Mouse (Mus musculus): Measurements from ENCODE around the gene Olfr420. TPM values are rescaled to one million over a fixed set of nuclear protein-coding genes. Genes with fewer than 3 reads are reported as not detected.

The Olfr420 gene
- total RNA-seq (2021) (not detected), polyA plus RNA-seq (2012; rRNA removed) (not detected in 2 replicates)
- long read RNA-seq: 0 reads

- DNase-seq: no peak
Observed at GRCm38 (mm10) chr1:174155333-174155732, at the start of gene Olfr420. Gene Olfr420 (plus strand): TSS chr1:174155633.

GRCm38 (mm10) chr1:174121062-174121461 lies 34.4 kb upstream of the Olfr420 start, which contains the start of gene Olfr231:
Gene Olfr231 (minus strand): TSS chr1:174121162.
- no peak for DNase-seq

- DNase-seq: no peak
Observed at GRCm38 (mm10) chr1:174131217-174131616, 24.2 kb upstream of the Olfr420 start, which contains the start of gene Olfr424. Gene Olfr424 (plus strand): TSS chr1:174131517.

- no peak for DNase-seq
Observed at GRCm38 (mm10) chr1:174131999-174132398, 23.4 kb upstream of the Olfr420 start.

- DNase-seq: no peak
Observed at GRCm38 (mm10) chr1:174141384-174141783, 14.0 kb upstream of the Olfr420 start.

- no peak for DNase-seq
Observed at GRCm38 (mm10) chr1:174146696-174147095, 8.7 kb upstream of the Olfr420 start.

- no peak for DNase-seq
Observed at GRCm38 (mm10) chr1:174149289-174149688, 6.1 kb upstream of the Olfr420 start.

- DNase-seq: no peak
Observed at GRCm38 (mm10) chr1:174157622-174158021, 2.2 kb downstream of the Olfr420 start.

- DNase-seq: no peak
Observed at GRCm38 (mm10) chr1:174158512-174158911, 3.1 kb downstream of the Olfr420 start.

GRCm38 (mm10) chr1:174159095-174159494 lies 3.7 kb downstream of the Olfr420 start:
- DNase-seq: no peak

- no peak for DNase-seq
Observed at GRCm38 (mm10) chr1:174169024-174169423, 13.6 kb downstream of the Olfr420 start.

- no peak for DNase-seq
Observed at GRCm38 (mm10) chr1:174170706-174171501, 15.5 kb downstream of the Olfr420 start.

- DNase-seq: no peak
Observed at GRCm38 (mm10) chr1:174171537-174171936, 16.1 kb downstream of the Olfr420 start.

GRCm38 (mm10) chr1:174172605-174173004 lies 17.2 kb downstream of the Olfr420 start, which contains the start of gene Spta1:
Gene Spta1 (plus strand): TSS chr1:174172776.
- DNase-seq: no peak

GRCm38 (mm10) chr1:174204699-174205098 lies 49.3 kb downstream of the Olfr420 start:
- DNase-seq: no peak

Other genes starting within 250 kb of the Olfr420 start
- gene Ifi211, start 242.6 kb upstream of the Olfr420 start, total RNA-seq (2021): 1 to 10 TPM; 2.2 to 3.4 TPM
- gene Ifi211, start 242.6 kb upstream of the Olfr420 start, polyA plus RNA-seq (2012; rRNA removed): 0.13 and 0.22 TPM in 2 replicates
- gene Mndal, start 213.1 kb upstream of the Olfr420 start, total RNA-seq (2021): 10 to 100 TPM in 1 of 2 experiments, 1 to 10 TPM in 1; 9.9 to 15.1 TPM
- 0.44 and 1.2 TPM in 2 replicates for gene Mndal, start 213.1 kb upstream of the Olfr420 start, polyA plus RNA-seq (2012; rRNA removed)
- gene Ifi203, start 213.0 kb upstream of the Olfr420 start, total RNA-seq (2021): 10 to 100 TPM in 1 of 2 experiments, 1 to 10 TPM in 1; 9.5 to 12.3 TPM
- 2.8 and 3.3 TPM in 2 replicates for gene Ifi203, start 213.0 kb upstream of the Olfr420 start, polyA plus RNA-seq (2012; rRNA removed)
- gene Ifi202b, start 172.9 kb upstream of the Olfr420 start, total RNA-seq (2021): not detected
- not detected in 2 replicates for gene Ifi202b, start 172.9 kb upstream of the Olfr420 start, polyA plus RNA-seq (2012; rRNA removed)
- gene Ifi205, start 123.8 kb upstream of the Olfr420 start, total RNA-seq (2021): 1 to 10 TPM; 6.7 to 8.6 TPM
- gene Ifi205, start 123.8 kb upstream of the Olfr420 start, polyA plus RNA-seq (2012; rRNA removed): 0.02 TPM in 1 of 2 replicates, not detected in the other
- gene Olfr433, start 114.9 kb upstream of the Olfr420 start, total RNA-seq (2021): not detected
- 0.13 TPM in 1 of 2 replicates, not detected in the other for gene Olfr433, start 114.9 kb upstream of the Olfr420 start, polyA plus RNA-seq (2012; rRNA removed)
- gene Olfr432, start 106.4 kb upstream of the Olfr420 start, total RNA-seq (2021): not detected
- gene Olfr432, start 106.4 kb upstream of the Olfr420 start, polyA plus RNA-seq (2012; rRNA removed): 0.15 TPM in 1 of 2 replicates, not detected in the other
- not detected for gene Olfr430, start 89.0 kb upstream of the Olfr420 start, total RNA-seq (2021)
- gene Olfr430, start 89.0 kb upstream of the Olfr420 start, polyA plus RNA-seq (2012; rRNA removed): not detected in 2 replicates
- gene Olfr429, start 71.3 kb upstream of the Olfr420 start, total RNA-seq (2021): not detected
- not detected in 2 replicates for gene Olfr429, start 71.3 kb upstream of the Olfr420 start, polyA plus RNA-seq (2012; rRNA removed)
- gene Olfr427, start 58.7 kb upstream of the Olfr420 start, total RNA-seq (2021): not detected
- gene Olfr427, start 58.7 kb upstream of the Olfr420 start, polyA plus RNA-seq (2012; rRNA removed): not detected in 2 replicates
- not detected for gene Olfr231, start 34.5 kb upstream of the Olfr420 start, total RNA-seq (2021)
- not detected in 2 replicates for gene Olfr231, start 34.5 kb upstream of the Olfr420 start, polyA plus RNA-seq (2012; rRNA removed)
- gene Olfr424, start 24.1 kb upstream of the Olfr420 start, total RNA-seq (2021): not detected
- gene Olfr424, start 24.1 kb upstream of the Olfr420 start, polyA plus RNA-seq (2012; rRNA removed): not detected in 2 replicates
- under 1 TPM; 0.46 to 0.52 TPM for gene Spta1, start 17.1 kb downstream of the Olfr420 start, total RNA-seq (2021)
- 0.02 TPM in 1 of 2 replicates, not detected in the other for gene Spta1, start 17.1 kb downstream of the Olfr420 start, polyA plus RNA-seq (2012; rRNA removed)
- gene Olfr419, start 96.4 kb downstream of the Olfr420 start, total RNA-seq (2021): not detected
- not detected in 2 replicates for gene Olfr419, start 96.4 kb downstream of the Olfr420 start, polyA plus RNA-seq (2012; rRNA removed)
- gene Mptx1, start 174.9 kb downstream of the Olfr420 start, total RNA-seq (2021): not detected
- not detected in 2 replicates for gene Mptx1, start 174.9 kb downstream of the Olfr420 start, polyA plus RNA-seq (2012; rRNA removed)
- gene Olfr417, start 209.5 kb downstream of the Olfr420 start, total RNA-seq (2021): not detected
- not detected in 2 replicates for gene Olfr417, start 209.5 kb downstream of the Olfr420 start, polyA plus RNA-seq (2012; rRNA removed)
- not detected for gene Olfr248, start 235.4 kb downstream of the Olfr420 start, total RNA-seq (2021)
- not detected in 2 replicates for gene Olfr248, start 235.4 kb downstream of the Olfr420 start, polyA plus RNA-seq (2012; rRNA removed)

Measured in adrenal gland, adult 2 months (tissue).